Mouse (Mus musculus): ENCODE data around the gene Ephb3. TPM values are rescaled to one million over a fixed set of nuclear protein-coding genes. Genes with fewer than 3 reads are reported as not detected.

Ephb3 gene
- total RNA-seq, 1 experiment = 24.9 TPM

- Histone ChIP-seq H3K36me3 (ENCODE audit: control insufficient read depth, insufficient read depth, low read length, poor library complexity, severe bottlenecking) (peaks cover 48% of the 10 kb centered on the region), H3K9me3 (ENCODE audit: control insufficient read depth, insufficient read depth, low read depth, low read length) (no peaks in the 10 kb centered on the region), H3K27ac (ENCODE audit: insufficient read depth, low read depth, low read length, poor library complexity, severe bottlenecking) (no peak overlapping the region), H3K4me3 (ENCODE audit: insufficient read depth in 1 of 2, low read depth in 1 of 2, low read length in 2 of 2, poor library complexity in 1 of 2, severe bottlenecking in 1 of 2) (no peak overlapping the region), H3K4me1 (ENCODE audit: control insufficient read depth in 2 of 2, insufficient read depth in 2 of 2, low read length in 2 of 2, poor library complexity in 1 of 2) (peaks cover 2 to 4% of the 10 kb centered on the region in 2 experiments; a peak in 1 of 4 replicates), H3K9ac (ENCODE audit: insufficient read depth, low read depth, low read length, poor library complexity, severe bottlenecking) (no peak overlapping the region)
- TF ChIP-seq MAFK (IDR thresholded peaks at IDR 0.05; ENCODE audit: insufficient read depth, low read depth, low read length) (no peak), HCFC1 (IDR thresholded peaks at IDR 0.05; ENCODE audit: borderline replicate concordance, insufficient read depth, low read length) (no peak), ZNF384 (IDR thresholded peaks at IDR 0.05; ENCODE audit: low read depth, low read length) (no peak), ZC3H11A (IDR thresholded peaks at IDR 0.05; ENCODE audit: borderline replicate concordance, low read depth, low read length) (no peak), CHD2 (IDR thresholded peaks at IDR 0.05; ENCODE audit: low read depth, low read length) (no peak)
- no peak for DNase-seq (ENCODE audit: low read depth, low spot score)
- in situ Hi-C loops (cut with MboI; ENCODE audit: low sequenced_read_pairs in 2 of 2, unreplicated experiment in 2 of 2) = loop anchor here in 1 of 2 experiments (25.0 kb wide), 1 partner anchor 164 kb away; no protein-coding TSS in a partner anchor
Observed at GRCm38 (mm10) chr16:21223038-21223437, 18.5 kb downstream of the Ephb3 start.

- H3K9me3 ChIP-seq (ENCODE audit: control insufficient read depth, insufficient read depth, low read depth, low read length) = no peaks in the 10 kb centered on the region
- TF ChIP-seq HCFC1 (IDR thresholded peaks at IDR 0.05; ENCODE audit: borderline replicate concordance, insufficient read depth, low read length) (no peak), ZC3H11A (IDR thresholded peaks at IDR 0.05; ENCODE audit: borderline replicate concordance, low read depth, low read length) (no peak), CHD2 (IDR thresholded peaks at IDR 0.05; ENCODE audit: low read depth, low read length) (no peak), MAFK (IDR thresholded peaks at IDR 0.05; ENCODE audit: insufficient read depth, low read depth, low read length) (no peak), ZNF384 (IDR thresholded peaks at IDR 0.05; ENCODE audit: low read depth, low read length) (no peak)
- no peak for DNase-seq (ENCODE audit: low read depth, low spot score)
- H3K36me3 ChIP-seq (ENCODE audit: control insufficient read depth, insufficient read depth, low read length, poor library complexity, severe bottlenecking) = peaks cover 32% of the 10 kb centered on the region
- H3K4me1 ChIP-seq (ENCODE audit: control insufficient read depth in 2 of 2, insufficient read depth in 2 of 2, low read length in 2 of 2, poor library complexity in 1 of 2) = peaks cover 2 to 4% of the 10 kb centered on the region in 2 experiments; a peak in 1 of 4 replicates
- H3K4me3 ChIP-seq (ENCODE audit: insufficient read depth in 1 of 2, low read depth in 1 of 2, low read length in 2 of 2, poor library complexity in 1 of 2, severe bottlenecking in 1 of 2) = no peak overlapping the region
- no peak overlapping the region for H3K27ac ChIP-seq (ENCODE audit: insufficient read depth, low read depth, low read length, poor library complexity, severe bottlenecking)
- no peak overlapping the region for H3K9ac ChIP-seq (ENCODE audit: insufficient read depth, low read depth, low read length, poor library complexity, severe bottlenecking)
- in situ Hi-C loops (cut with MboI; ENCODE audit: low sequenced_read_pairs in 2 of 2, unreplicated experiment in 2 of 2) = loop anchor here in 1 of 2 experiments (25.0 kb wide), 1 partner anchor 163 kb away; no protein-coding TSS in a partner anchor
Observed at GRCm38 (mm10) chr16:21224648-21225240, 20.2 kb downstream of the Ephb3 start.

GRCm38 (mm10) chr16:21226629-21227028, 22.1 kb downstream of the Ephb3 start:
- TF ChIP-seq ZC3H11A (IDR thresholded peaks at IDR 0.05; ENCODE audit: borderline replicate concordance, low read depth, low read length) (no peak), ZNF384 (IDR thresholded peaks at IDR 0.05; ENCODE audit: low read depth, low read length) (no peak), CHD2 (IDR thresholded peaks at IDR 0.05; ENCODE audit: low read depth, low read length) (no peak)
- H3K27ac ChIP-seq (ENCODE audit: insufficient read depth, low read depth, low read length, poor library complexity, severe bottlenecking) = no peak overlapping the region
- peaks cover 18% of the 10 kb centered on the region for H3K36me3 ChIP-seq (ENCODE audit: control insufficient read depth, insufficient read depth, low read length, poor library complexity, severe bottlenecking)
- peaks cover 0 to 2% of the 10 kb centered on the region in 2 experiments; a peak in 1 of 4 replicates for H3K4me1 ChIP-seq (ENCODE audit: control insufficient read depth in 2 of 2, insufficient read depth in 2 of 2, low read length in 2 of 2, poor library complexity in 1 of 2)
- H3K9ac ChIP-seq (ENCODE audit: insufficient read depth, low read depth, low read length, poor library complexity, severe bottlenecking) = no peak overlapping the region
- no peaks in the 10 kb centered on the region for H3K9me3 ChIP-seq (ENCODE audit: control insufficient read depth, insufficient read depth, low read depth, low read length)
- no peak for DNase-seq (ENCODE audit: low read depth, low spot score)
- in situ Hi-C loops (cut with MboI; ENCODE audit: low sequenced_read_pairs in 2 of 2, unreplicated experiment in 2 of 2) = no loop called here
- H3K4me3 ChIP-seq (ENCODE audit: insufficient read depth in 1 of 2, low read depth in 1 of 2, low read length in 2 of 2, poor library complexity in 1 of 2, severe bottlenecking in 1 of 2) = no peak overlapping the region

- Histone ChIP-seq H3K9ac (ENCODE audit: insufficient read depth, low read depth, low read length, poor library complexity, severe bottlenecking) (no peak overlapping the region), H3K36me3 (ENCODE audit: control insufficient read depth, insufficient read depth, low read length, poor library complexity, severe bottlenecking) (no peaks in the 10 kb centered on the region), H3K27ac (ENCODE audit: insufficient read depth, low read depth, low read length, poor library complexity, severe bottlenecking) (no peak overlapping the region), H3K4me1 (ENCODE audit: control insufficient read depth in 2 of 2, insufficient read depth in 2 of 2, low read length in 2 of 2, poor library complexity in 1 of 2) (peaks cover 0 to 3% of the 10 kb centered on the region in 2 experiments; a peak in 1 of 4 replicates), H3K4me3 (ENCODE audit: insufficient read depth in 1 of 2, low read depth in 1 of 2, low read length in 2 of 2, poor library complexity in 1 of 2, severe bottlenecking in 1 of 2) (no peak overlapping the region), H3K9me3 (ENCODE audit: control insufficient read depth, insufficient read depth, low read depth, low read length) (no peaks in the 10 kb centered on the region)
- no peak for DNase-seq (ENCODE audit: low read depth, low spot score)
- TF ChIP-seq HCFC1 (IDR thresholded peaks at IDR 0.05; ENCODE audit: borderline replicate concordance, insufficient read depth, low read length) (no peak), MAFK (IDR thresholded peaks at IDR 0.05; ENCODE audit: insufficient read depth, low read depth, low read length) (no peak), CHD2 (IDR thresholded peaks at IDR 0.05; ENCODE audit: low read depth, low read length) (no peak), ZNF384 (IDR thresholded peaks at IDR 0.05; ENCODE audit: low read depth, low read length) (no peak), ZC3H11A (IDR thresholded peaks at IDR 0.05; ENCODE audit: borderline replicate concordance, low read depth, low read length) (no peak)
- in situ Hi-C loops (cut with MboI; ENCODE audit: low sequenced_read_pairs in 2 of 2, unreplicated experiment in 2 of 2) = no loop called here
Observed at GRCm38 (mm10) chr16:21235135-21235534, 30.6 kb downstream of the Ephb3 start.

Data from ES-E14 (cell line).